Mouse (Mus musculus): ENCODE measurements at regions not wholly inside any gene's neighbourhood (a gene's known extent, or its start where the extent isn't known, plus 50 kb on each side); places are given as distances from the start of the nearest gene placed in this dataset.
A peak's percentile ranks its signal among the peaks of the same experiment; 100 is the strongest.
"Not testable (repeated sequence)": the region's sequence is repeated elsewhere in the genome, so short reads cannot be mapped to it uniquely, and the experiment has no call there.

- no peak for DNase-seq (ENCODE audit: low spot score)
Measured at GRCm38 (mm10) chr9:41914611-41915010, 209.5 kb downstream of the Sorl1 start.

GRCm38 (mm10) chr9:41913911-41914310 is 210.2 kb downstream of the Sorl1 start:
- no peak for DNase-seq (ENCODE audit: low spot score)

- no peak for DNase-seq (ENCODE audit: low spot score)
Measured at GRCm38 (mm10) chr9:41912482-41912881, 211.6 kb downstream of the Sorl1 start.

GRCm38 (mm10) chr9:41900606-41900974 is 223.5 kb downstream of the Sorl1 start:
- no peak for DNase-seq (ENCODE audit: low spot score)

- no peak for DNase-seq (ENCODE audit: low spot score)
Measured at GRCm38 (mm10) chr9:41899766-41900605, 224.1 kb downstream of the Sorl1 start.

GRCm38 (mm10) chr9:41895106-41895505 is 229.0 kb downstream of the Sorl1 start:
- DNase-seq (ENCODE audit: low spot score), result no peak

- DNase-seq (ENCODE audit: low spot score), result no peak
Measured at GRCm38 (mm10) chr9:41892841-41893240, 231.3 kb downstream of the Sorl1 start.

- DNase-seq (ENCODE audit: low spot score), result no peak
Measured at GRCm38 (mm10) chr9:41891206-41891605, 232.9 kb downstream of the Sorl1 start.

- peak; percentile 66 for DNase-seq (ENCODE audit: low spot score)
Measured at GRCm38 (mm10) chr9:41890273-41891141, 233.6 kb downstream of the Sorl1 start.

GRCm38 (mm10) chr9:41889568-41890272 is 234.4 kb downstream of the Sorl1 start:
- no peak for DNase-seq (ENCODE audit: low spot score)

GRCm38 (mm10) chr9:41888616-41889150 is 235.4 kb downstream of the Sorl1 start:
- DNase-seq (ENCODE audit: low spot score), result no peak

GRCm38 (mm10) chr9:41886456-41886855 is 237.6 kb downstream of the Sorl1 start:
- not testable (repeated sequence) for DNase-seq (ENCODE audit: low spot score)

GRCm38 (mm10) chr9:41880457-41880856 is 243.6 kb downstream of the Sorl1 start:
- DNase-seq (ENCODE audit: low spot score), result no peak

- DNase-seq (ENCODE audit: low spot score), result peak; percentile 23
Measured at GRCm38 (mm10) chr9:41879080-41879479, 245.0 kb downstream of the Sorl1 start.

GRCm38 (mm10) chr9:41861136-41861535 is 263.0 kb downstream of the Sorl1 start:
- no peak for DNase-seq (ENCODE audit: low spot score)

GRCm38 (mm10) chr9:41860681-41861080 is 263.4 kb downstream of the Sorl1 start:
- peak; percentile 12 for DNase-seq (ENCODE audit: low spot score)

- no peak for DNase-seq (ENCODE audit: low spot score)
Measured at GRCm38 (mm10) chr9:41859780-41860179, 264.3 kb downstream of the Sorl1 start.

- no peak for DNase-seq (ENCODE audit: low spot score)
Measured at GRCm38 (mm10) chr9:41852099-41852498, 272.0 kb downstream of the Sorl1 start.

GRCm38 (mm10) chr9:41849628-41850326 is 274.3 kb downstream of the Sorl1 start:
- DNase-seq (ENCODE audit: low spot score), result no peak

- no peak for DNase-seq (ENCODE audit: low spot score)
Measured at GRCm38 (mm10) chr9:41844616-41845015, 279.5 kb downstream of the Sorl1 start.

Measured in heart, adult 8-10 months (tissue).